Mouse (Mus musculus): ENCODE results near the gene Lhcgr.

DNA sequence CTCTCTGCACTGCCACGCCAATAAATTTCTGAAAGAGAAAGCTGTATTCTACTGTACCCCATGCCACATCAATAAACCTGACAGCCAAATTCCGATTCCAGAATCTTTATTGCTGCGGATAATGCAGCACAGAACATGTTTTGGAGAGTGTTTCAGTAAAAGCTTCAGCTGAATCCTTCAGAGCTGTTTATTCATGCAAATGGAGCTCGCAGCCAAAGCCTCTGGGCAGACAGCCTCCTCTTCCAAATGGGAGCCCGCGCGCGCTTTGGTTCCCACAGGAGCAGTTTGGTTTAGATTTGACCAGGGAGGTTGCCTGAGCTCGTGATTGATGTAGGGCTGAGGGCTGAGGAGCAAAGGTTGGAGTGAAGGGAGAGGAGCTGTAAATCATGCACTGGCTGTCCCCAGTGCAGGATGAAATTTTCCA lies 17.7 kb downstream of the Lhcgr start:
- no peak for TF ChIP-seq POLR2A (IDR thresholded peaks at IDR 0.05; ENCODE audit: borderline replicate concordance, low read depth, low read length)
- TF ChIP-seq CTCF (IDR thresholded peaks at IDR 0.05; ENCODE audit: low read depth, low read length) = no peak
